Mouse (Mus musculus): ENCODE measurements around the gene Ear1. TPM values are rescaled to one million over a fixed set of nuclear protein-coding genes. Genes with fewer than 3 reads are reported as not detected.
A peak's percentile ranks its signal among the peaks of the same experiment; 100 is the strongest.
"Not testable (repeated sequence)": the region's sequence is repeated elsewhere in the genome, so short reads cannot be mapped to it uniquely, and the experiment has no call there.

The Ear1 gene
- polyA plus RNA-seq (2015; fragmentation: Nextera tagmentation; extraction: Ambion mirVana): 0.40 and 1.0 TPM in 2 replicates

GRCm38 (mm10) chr14:43875417-43875816 is at the start of gene Ear1:
TSS of gene Ear1 (minus strand) at chr14:43875517.
- ATAC-seq (ENCODE audit: insufficient read depth, low FRiP score); H3K27me3 ChIP-seq (ENCODE audit: control insufficient read depth, insufficient read depth, low read length); H3K9me3 ChIP-seq (replicated peaks; ENCODE audit: control insufficient read depth, low read length); H3K36me3 ChIP-seq (ENCODE audit: control insufficient read depth, insufficient read depth, low read length); H3K4me1 ChIP-seq (ENCODE audit: control insufficient read depth, insufficient read depth, low read length); H3K9ac ChIP-seq (ENCODE audit: low read length); H3K27ac ChIP-seq (ENCODE audit: low read length); H3K4me3 ChIP-seq (replicated peaks; ENCODE audit: low read length); H3K4me2 ChIP-seq (ENCODE audit: low read depth, low read length): not testable (repeated sequence)
- 83% methylated on average over 2 of the region's 3 CpGs for WGBS

- H3K27ac ChIP-seq (ENCODE audit: low read length): peak within 1 kb of the TSS; percentile 81
- H3K9me3 ChIP-seq (replicated peaks; ENCODE audit: control insufficient read depth, low read length); H3K27me3 ChIP-seq (ENCODE audit: control insufficient read depth, insufficient read depth, low read length); H3K36me3 ChIP-seq (ENCODE audit: control insufficient read depth, insufficient read depth, low read length); H3K4me1 ChIP-seq (ENCODE audit: control insufficient read depth, insufficient read depth, low read length): not testable (repeated sequence)
- peak within 1 kb of the TSS; percentile 57 for H3K4me3 ChIP-seq (replicated peaks; ENCODE audit: low read length)
- ATAC-seq (ENCODE audit: insufficient read depth, low FRiP score): peak; percentile 85; the same call in 1 of the 2 replicates
- WGBS: 9% methylated on average over 10 of the region's 10 CpGs
- peak within 1 kb of the TSS; percentile 75 for H3K9ac ChIP-seq (ENCODE audit: low read length)
- H3K4me2 ChIP-seq (ENCODE audit: low read depth, low read length): peak within 1 kb of the TSS; percentile 50
These were observed 49.5 kb upstream of the Ear1 start, which contains the start of gene Gm8113 for GRCm38 (mm10) chr14:43924688-43925403. TSS of gene Gm8113 (plus strand) at chr14:43925390.

GRCm38 (mm10) chr14:43923459-43923858 is 48.1 kb upstream of the Ear1 start, which contains the start of gene Ear10:
TSS of gene Ear10 (minus strand) at chr14:43923559.
- not testable (repeated sequence) for H3K27ac ChIP-seq (ENCODE audit: low read length); H3K27me3 ChIP-seq (ENCODE audit: control insufficient read depth, insufficient read depth, low read length); H3K9ac ChIP-seq (ENCODE audit: low read length); H3K4me2 ChIP-seq (ENCODE audit: low read depth, low read length); H3K9me3 ChIP-seq (replicated peaks; ENCODE audit: control insufficient read depth, low read length); H3K36me3 ChIP-seq (ENCODE audit: control insufficient read depth, insufficient read depth, low read length); ATAC-seq (ENCODE audit: insufficient read depth, low FRiP score); H3K4me3 ChIP-seq (replicated peaks; ENCODE audit: low read length); H3K4me1 ChIP-seq (ENCODE audit: control insufficient read depth, insufficient read depth, low read length)
- WGBS: 83% methylated on average over 3 of the region's 3 CpGs

- not testable (repeated sequence) for H3K4me3 ChIP-seq (replicated peaks; ENCODE audit: low read length); ATAC-seq (ENCODE audit: insufficient read depth, low FRiP score)
These were observed 42.9 kb upstream of the Ear1 start for GRCm38 (mm10) chr14:43918214-43918613.

GRCm38 (mm10) chr14:43898577-43898976 is 23.3 kb upstream of the Ear1 start:
- not testable (repeated sequence) for H3K4me1 ChIP-seq (ENCODE audit: control insufficient read depth, insufficient read depth, low read length); H3K27ac ChIP-seq (ENCODE audit: low read length); H3K9ac ChIP-seq (ENCODE audit: low read length); H3K27me3 ChIP-seq (ENCODE audit: control insufficient read depth, insufficient read depth, low read length); H3K36me3 ChIP-seq (ENCODE audit: control insufficient read depth, insufficient read depth, low read length); H3K4me2 ChIP-seq (ENCODE audit: low read depth, low read length); ATAC-seq (ENCODE audit: insufficient read depth, low FRiP score); H3K9me3 ChIP-seq (replicated peaks; ENCODE audit: control insufficient read depth, low read length); H3K4me3 ChIP-seq (replicated peaks; ENCODE audit: low read length)
- 76% methylated on average over 3 of the region's 3 CpGs for WGBS

More at GRCm38 (mm10) chr14:43918214-43918613, 42.9 kb upstream of the Ear1 start:
- H3K27ac ChIP-seq (ENCODE audit: low read length); H3K4me1 ChIP-seq (ENCODE audit: control insufficient read depth, insufficient read depth, low read length); H3K27me3 ChIP-seq (ENCODE audit: control insufficient read depth, insufficient read depth, low read length); H3K36me3 ChIP-seq (ENCODE audit: control insufficient read depth, insufficient read depth, low read length); H3K9me3 ChIP-seq (replicated peaks; ENCODE audit: control insufficient read depth, low read length); H3K4me2 ChIP-seq (ENCODE audit: low read depth, low read length); H3K9ac ChIP-seq (ENCODE audit: low read length): not testable (repeated sequence)

GRCm38 (mm10) chr14:43895357-43895756 is 20.0 kb upstream of the Ear1 start:
- H3K27ac ChIP-seq (ENCODE audit: low read length); H3K27me3 ChIP-seq (ENCODE audit: control insufficient read depth, insufficient read depth, low read length); H3K4me3 ChIP-seq (replicated peaks; ENCODE audit: low read length); H3K9me3 ChIP-seq (replicated peaks; ENCODE audit: control insufficient read depth, low read length); H3K4me2 ChIP-seq (ENCODE audit: low read depth, low read length); H3K9ac ChIP-seq (ENCODE audit: low read length); H3K4me1 ChIP-seq (ENCODE audit: control insufficient read depth, insufficient read depth, low read length); H3K36me3 ChIP-seq (ENCODE audit: control insufficient read depth, insufficient read depth, low read length): not testable (repeated sequence)
- 26% methylated on average over 1 of the region's 2 CpGs for WGBS
- peak; percentile 79 for ATAC-seq (ENCODE audit: insufficient read depth, low FRiP score)

- ATAC-seq (ENCODE audit: insufficient read depth, low FRiP score); H3K27ac ChIP-seq (ENCODE audit: low read length): not testable (repeated sequence)
- 100% methylated on average over 1 of the region's 1 CpGs for WGBS
These were observed 16.0 kb upstream of the Ear1 start for GRCm38 (mm10) chr14:43891288-43891687.

GRCm38 (mm10) chr14:43886235-43886634 is 10.9 kb upstream of the Ear1 start:
- 60% methylated on average over 1 of the region's 1 CpGs for WGBS
- not testable (repeated sequence) for ATAC-seq (ENCODE audit: insufficient read depth, low FRiP score)

More at GRCm38 (mm10) chr14:43891288-43891687, 16.0 kb upstream of the Ear1 start:
- H3K9ac ChIP-seq (ENCODE audit: low read length); H3K4me2 ChIP-seq (ENCODE audit: low read depth, low read length); H3K27me3 ChIP-seq (ENCODE audit: control insufficient read depth, insufficient read depth, low read length); H3K9me3 ChIP-seq (replicated peaks; ENCODE audit: control insufficient read depth, low read length); H3K4me1 ChIP-seq (ENCODE audit: control insufficient read depth, insufficient read depth, low read length); H3K4me3 ChIP-seq (replicated peaks; ENCODE audit: low read length); H3K36me3 ChIP-seq (ENCODE audit: control insufficient read depth, insufficient read depth, low read length): not testable (repeated sequence)

GRCm38 (mm10) chr14:43879966-43880545 is 4.7 kb upstream of the Ear1 start:
- not testable (repeated sequence) for H3K4me1 ChIP-seq (ENCODE audit: control insufficient read depth, insufficient read depth, low read length); H3K9ac ChIP-seq (ENCODE audit: low read length); H3K27me3 ChIP-seq (ENCODE audit: control insufficient read depth, insufficient read depth, low read length); H3K9me3 ChIP-seq (replicated peaks; ENCODE audit: control insufficient read depth, low read length); H3K36me3 ChIP-seq (ENCODE audit: control insufficient read depth, insufficient read depth, low read length); H3K4me3 ChIP-seq (replicated peaks; ENCODE audit: low read length); ATAC-seq (ENCODE audit: insufficient read depth, low FRiP score); H3K4me2 ChIP-seq (ENCODE audit: low read depth, low read length); H3K27ac ChIP-seq (ENCODE audit: low read length)
- 78% methylated on average over 5 of the region's 5 CpGs for WGBS

More at GRCm38 (mm10) chr14:43886235-43886634, 10.9 kb upstream of the Ear1 start:
- not testable (repeated sequence) for H3K4me1 ChIP-seq (ENCODE audit: control insufficient read depth, insufficient read depth, low read length); H3K4me3 ChIP-seq (replicated peaks; ENCODE audit: low read length); H3K27ac ChIP-seq (ENCODE audit: low read length); H3K36me3 ChIP-seq (ENCODE audit: control insufficient read depth, insufficient read depth, low read length); H3K27me3 ChIP-seq (ENCODE audit: control insufficient read depth, insufficient read depth, low read length); H3K9me3 ChIP-seq (replicated peaks; ENCODE audit: control insufficient read depth, low read length); H3K9ac ChIP-seq (ENCODE audit: low read length); H3K4me2 ChIP-seq (ENCODE audit: low read depth, low read length)

All from stomach, embryonic 16.5 days (tissue).